Mouse (Mus musculus) megakaryocyte progenitor cell, adult 5-6 weeks (primary cell): ENCODE measurements around the gene Dmtf1. TPM values are rescaled to one million over a fixed set of nuclear protein-coding genes. Genes with fewer than 3 reads are reported as not detected.
"Not testable (repeated sequence)": the region's sequence is repeated elsewhere in the genome, so short reads cannot be mapped to it uniquely, and the experiment has no call there.

ENCODE experiments used
- ATAC-seq: replicated peaks from 2 replicates; pipeline ENCODE4 v1.8.0; 2016; ENCODE audit warnings: mild to moderate bottlenecking, moderate TSS enrichment, inconsistent platforms; ENCODE audit not compliant: poor library complexity
- total RNA-seq, 2 experiments: library from RNA; stranded (forward) in 1 of 2; stranded (reverse) in 1 of 2; fragments of 157-497, 149-512 nt in 1 of 2; fragments of 200-1000 nt in 1 of 2; gene quantifications; 2 replicates each; pipeline versions ENCODE4 v1.2.3 to v1.2.4; 2015 to 2017

Dmtf1 gene
- 32.9 and 36.9 TPM in 2 replicates for total RNA-seq (2015)
- 32.8 and 41.9 TPM in 2 replicates for total RNA-seq (2017)

GRCm38 (mm10) chr5:9161456-9162041 is at the start of gene Dmtf1:
TSS of gene Dmtf1 (minus strand) at chr5:9161776.
- ATAC-seq = peak; percentile 94

GRCm38 (mm10) chr5:9186467-9186866 is 24.9 kb upstream of the Dmtf1 start:
- ATAC-seq = peak; percentile 44; the same call in 1 of the 2 replicates

GRCm38 (mm10) chr5:9173295-9173694 is 11.7 kb upstream of the Dmtf1 start:
- no peak; the same call in 1 of the 2 replicates for ATAC-seq

- peak; percentile 76 for ATAC-seq
Measured at GRCm38 (mm10) chr5:9169328-9170005, 7.9 kb upstream of the Dmtf1 start.

- ATAC-seq = no peak
Measured at GRCm38 (mm10) chr5:9166366-9166765, 4.8 kb upstream of the Dmtf1 start.

GRCm38 (mm10) chr5:9165151-9165550 is 3.6 kb upstream of the Dmtf1 start:
- not testable (repeated sequence) for ATAC-seq

- ATAC-seq = no peak
Measured at GRCm38 (mm10) chr5:9163411-9163810, 1.8 kb upstream of the Dmtf1 start.

- peak; percentile 10; the same call in 1 of the 2 replicates for ATAC-seq
Measured at GRCm38 (mm10) chr5:9162088-9162487, 512 bp upstream of the Dmtf1 start.

- ATAC-seq = peak; percentile 12; the same call in 1 of the 2 replicates
Measured at GRCm38 (mm10) chr5:9160831-9161455, 633 bp downstream of the Dmtf1 start.

GRCm38 (mm10) chr5:9157336-9157735 is 4.2 kb downstream of the Dmtf1 start:
- ATAC-seq = no peak

GRCm38 (mm10) chr5:9156746-9157145 is 4.8 kb downstream of the Dmtf1 start:
- ATAC-seq = no peak

GRCm38 (mm10) chr5:9149273-9149850 is 12.2 kb downstream of the Dmtf1 start:
- ATAC-seq = peak; percentile 57

GRCm38 (mm10) chr5:9142376-9142775 is 19.2 kb downstream of the Dmtf1 start:
- peak; percentile 44 for ATAC-seq

- peak; percentile 92 for ATAC-seq
Measured at GRCm38 (mm10) chr5:9140724-9141123, 20.9 kb downstream of the Dmtf1 start.

- no peak for ATAC-seq
Measured at GRCm38 (mm10) chr5:9135588-9135987, 26.0 kb downstream of the Dmtf1 start.

GRCm38 (mm10) chr5:9131786-9132185 is 29.8 kb downstream of the Dmtf1 start:
- no peak for ATAC-seq

GRCm38 (mm10) chr5:9128566-9128965 is 33.0 kb downstream of the Dmtf1 start:
- ATAC-seq = peak; percentile 34

GRCm38 (mm10) chr5:9124134-9124533 is 37.4 kb downstream of the Dmtf1 start:
- no peak for ATAC-seq

- ATAC-seq = no peak
Measured at GRCm38 (mm10) chr5:9114162-9114561, 47.4 kb downstream of the Dmtf1 start.

- peak; percentile 73 for ATAC-seq
Measured at GRCm38 (mm10) chr5:9111759-9112158, 49.8 kb downstream of the Dmtf1 start.

GRCm38 (mm10) chr5:9111285-9111684 is 50.3 kb downstream of the Dmtf1 start:
- no peak for ATAC-seq

- ATAC-seq = no peak
Measured at GRCm38 (mm10) chr5:9109582-9109981, 52.0 kb downstream of the Dmtf1 start.
